Mouse (Mus musculus) spleen, adult 2 months (tissue): ENCODE data around the gene Foxc1.

ENCODE experiments used
- CTCF ChIP-seq: fragments of 200-500 bp; IDR thresholded peaks from 2 replicates; pipeline ENCODE4 v1.5.1; 2011; ENCODE audit warnings: mild to moderate bottlenecking, inconsistent platforms; ENCODE audit not compliant: insufficient read depth, insufficient read length, insufficient replicate concordance; ENCODE audit errors: extremely low read depth
- POLR2A ChIP-seq: fragments of 200-500 bp; IDR thresholded peaks from 2 replicates; pipeline ENCODE4 v1.6.1; 2011; ENCODE audit warnings: low read depth, low read length, inconsistent platforms

DNA sequence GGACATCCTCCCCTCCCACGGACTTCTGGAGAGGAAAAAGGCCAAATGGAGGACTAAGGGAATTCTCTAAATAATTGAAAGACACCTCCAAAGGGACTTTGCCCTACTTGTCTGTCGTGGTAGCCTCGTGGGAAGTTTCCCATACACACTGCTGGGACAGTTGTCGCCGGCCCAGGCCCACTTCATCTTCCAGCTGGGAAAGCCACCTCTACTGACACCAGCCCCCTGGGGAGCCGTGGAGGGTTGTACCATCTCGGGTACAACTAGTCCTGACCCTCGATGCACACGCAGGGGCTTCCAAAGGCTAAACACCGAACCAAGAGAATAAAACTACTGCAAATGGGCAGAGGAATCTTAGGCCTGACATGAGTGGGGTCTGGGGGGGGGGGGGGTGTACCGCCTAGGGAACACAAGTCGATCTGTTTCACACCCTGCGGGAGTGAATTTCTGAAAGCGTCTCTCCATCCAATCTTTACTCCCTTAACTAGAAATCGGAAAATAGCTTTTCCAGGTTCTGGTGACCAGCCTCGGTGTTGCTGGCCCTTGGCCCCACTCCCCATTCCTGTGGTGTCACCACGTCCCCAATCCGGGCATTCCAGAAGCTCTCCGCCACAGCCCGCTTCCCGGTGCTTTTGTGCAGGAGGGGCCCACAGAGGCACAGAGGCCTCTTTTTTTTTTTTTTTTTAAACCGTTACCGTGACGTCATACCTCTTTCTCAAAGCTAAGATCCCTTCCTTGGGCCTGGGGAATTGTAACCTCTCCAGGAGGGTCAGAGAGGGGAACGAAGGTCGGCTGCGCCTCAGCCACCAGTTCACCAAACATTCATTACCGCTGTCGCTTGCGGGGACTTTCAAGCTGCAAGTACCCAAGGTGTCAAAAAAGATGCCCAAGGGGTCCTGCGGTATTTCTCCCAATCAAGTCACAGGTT lies 3.0 kb upstream of the Foxc1 start:
- TF ChIP-seq CTCF (no peak), POLR2A (no peak)
